In genomic region chr5:123256841-123257755, GRCm38 (mm10) we compare ENCODE assay signal across 9 mouse cellular contexts. TPM values are rescaled to one million over a fixed set of nuclear protein-coding genes. Genes with fewer than 3 reads are reported as not detected.
DNase-seq lines count a peak whose midpoint lies in the region; ATAC-seq and TF ChIP-seq lines count a peak whose summit lies in the region.
"Had no signal": no experiment of that assay in that cellular context is flagged by ENCODE, and none has a peak within 500 bp of the region (broad histone marks: within the 10 kb centered on the region; RNA-seq: fewer than 3 reads in every experiment).

No protein-coding gene starts in this region.

- DNase-seq in MN1 (ENCODE audit: low spot score), result peak; percentile 21
- DNase-seq in cerebellum, adult 9-10 months, result peak; percentile 59
- peak; percentile 57 to 70 for DNase-seq in frontal cortex, postnatal 14 days (ENCODE audit: low spot score in 2 of 2)
- DNase-seq in kidney, postnatal 0 days (ENCODE audit: low spot score), result peak; percentile 58
- DNase-seq in right cerebral cortex, adult 18-20 months, result peak; percentile 86
- DNase-seq in ovary, postnatal 14 days (ENCODE audit: low spot score), result no peak
- DNase-seq in B cell, adult 2 months, result no peak

- peak overlapping the region; percentile 14; the same call in 1 of the 2 replicates for H3K27ac ChIP-seq in kidney, postnatal 0 days
- H3K27ac ChIP-seq in liver, embryonic 12.5 days, result no peak overlapping the region
- H3K27ac ChIP-seq: macrophage had no signal

- H3K9ac ChIP-seq in kidney, postnatal 0 days (ENCODE audit: low read depth, low read length), result no peak overlapping the region
- H3K9ac ChIP-seq in liver, embryonic 12.5 days, result no peak overlapping the region

- peak overlapping the region; percentile 30 for H3K4me2 ChIP-seq in kidney, postnatal 0 days (ENCODE audit: low read length)
- peak overlapping the region; percentile 36 for H3K4me2 ChIP-seq in liver, embryonic 12.5 days

- H3K4me3 ChIP-seq in kidney, postnatal 0 days (replicated peaks; ENCODE audit: low read depth, low read length), result no peak overlapping the region
- no peak overlapping the region for H3K4me3 ChIP-seq in liver, embryonic 12.5 days

- no peak for TF ChIP-seq CTCF in kidney, postnatal 0 days (IDR thresholded peaks at IDR 0.05; ENCODE audit: low read depth)

- ATAC-seq in kidney, postnatal 0 days (replicated peaks; ENCODE audit: low FRiP score, low read depth), result no peak
- ATAC-seq in liver, embryonic 12.5 days, result no peak

- 33% methylated on average over 23 of the region's 23 CpGs for WGBS in kidney, postnatal 0 days
- WGBS in liver, embryonic 12.5 days (ENCODE audit: insufficient replicate concordance), result 30% methylated on average over 23 of the region's 23 CpGs

- no peaks in the 10 kb centered on the region for H3K4me1 ChIP-seq in kidney, postnatal 0 days (replicated peaks; ENCODE audit: insufficient read depth, low read length)
- H3K4me1 ChIP-seq in liver, embryonic 12.5 days, result peaks cover 14% of the 10 kb centered on the region

- H3K9me3 ChIP-seq in kidney, postnatal 0 days (replicated peaks; ENCODE audit: low read length), result no peaks in the 10 kb centered on the region
- no peaks in the 10 kb centered on the region for H3K9me3 ChIP-seq in liver, embryonic 12.5 days (replicated peaks)

- no peaks in the 10 kb centered on the region for H3K27me3 ChIP-seq in kidney, postnatal 0 days (ENCODE audit: insufficient read depth, low read length)
- peaks cover 27% of the 10 kb centered on the region for H3K27me3 ChIP-seq in liver, embryonic 12.5 days (replicated peaks)

- no peaks in the 10 kb centered on the region for H3K36me3 ChIP-seq in kidney, postnatal 0 days (ENCODE audit: insufficient read depth, low read length)
- H3K36me3 ChIP-seq in liver, embryonic 12.5 days, result no peaks in the 10 kb centered on the region

RNA-seq across cellular contexts. Expression of gene Wdr66, which starts 5.2 kb away (rescaled TPM):
- polyA plus RNA-seq in kidney, postnatal 0 days (2015; fragmentation: Nextera tagmentation; extraction: Ambion mirVana), result 1.6 and 1.8 TPM in 2 replicates
- polyA plus RNA-seq in liver, embryonic 12.5 days (2016; fragmentation: Nextera tagmentation; extraction: Ambion mirVana), result 0.10 and 0.29 TPM in 2 replicates

Comparison
In these comparisons a context has a peak if more than half of its experiments do, and no peak if none do; other contexts are left out.
1. DNase-seq: peak in MN1 (single experiment), cerebellum, adult 9-10 months (single experiment), frontal cortex, postnatal 14 days (2 of 2), kidney, postnatal 0 days (single experiment) and right cerebral cortex, adult 18-20 months (single experiment); none in ovary, postnatal 14 days (single experiment) and B cell, adult 2 months (0 of 2).